Mouse (Mus musculus) liver, embryonic 14.5 days (tissue): ENCODE data around the gene Taok2.

Source experiments
- CTCF ChIP-seq: IDR thresholded peaks from 2 replicates; pipeline ENCODE4 v1.5.1; 2016; ENCODE audit warnings: antibody characterized with exemption, low read depth, control low read depth
- EP300 ChIP-seq: IDR thresholded peaks from 2 replicates; pipeline ENCODE4 v1.6.1; 2016; ENCODE audit warnings: antibody characterized with exemption, low read depth

DNA sequence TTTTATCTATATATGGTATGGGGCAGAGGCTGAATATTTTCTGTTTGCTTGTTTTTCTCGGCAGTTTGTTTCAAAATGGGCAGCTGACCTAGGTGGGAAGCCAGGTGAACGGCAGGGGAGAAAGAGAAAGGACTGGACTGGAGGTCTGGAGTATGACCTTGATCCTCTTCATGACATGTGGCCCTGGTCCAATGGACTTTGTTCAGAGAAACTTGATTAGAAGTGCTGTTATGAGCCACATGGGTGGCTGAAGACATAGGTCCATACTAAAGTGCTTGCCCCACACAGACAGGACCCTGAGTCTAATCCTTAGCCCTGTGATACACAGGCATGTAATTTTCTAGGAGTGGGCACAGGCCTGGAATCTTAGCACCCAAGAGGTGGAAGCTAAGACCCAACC is 37.1 kb upstream of the Taok2 start:
- TF ChIP-seq EP300 (no peak), CTCF (no peak)
